Mouse (Mus musculus) CH12F3 (cell line): ENCODE measurements around the gene Got2.

Experiments used
- in situ Hi-C: fragments of 300-500 bp; cut with MboI; formaldehyde crosslinking; loops from 2 replicates; pipeline ENCODE4 v1.14.3; 2020; ENCODE audit warnings: low sequenced_read_pairs

Got2 gene

GRCm38 (mm10) chr8:95822096-95822495, 66.3 kb downstream of the Got2 start:
- in situ Hi-C loops, result no loop called here

GRCm38 (mm10) chr8:95821266-95821665, 67.1 kb downstream of the Got2 start:
- in situ Hi-C loops, result no loop called here

GRCm38 (mm10) chr8:95818211-95818610, 70.1 kb downstream of the Got2 start:
- in situ Hi-C loops, result no loop called here

GRCm38 (mm10) chr8:95817597-95817996, 70.8 kb downstream of the Got2 start:
- in situ Hi-C loops, result no loop called here

GRCm38 (mm10) chr8:95816044-95816708, 72.2 kb downstream of the Got2 start:
- in situ Hi-C loops, result no loop called here
